8 mouse cellular contexts compared by ENCODE assay signal in the genomic region with DNA sequence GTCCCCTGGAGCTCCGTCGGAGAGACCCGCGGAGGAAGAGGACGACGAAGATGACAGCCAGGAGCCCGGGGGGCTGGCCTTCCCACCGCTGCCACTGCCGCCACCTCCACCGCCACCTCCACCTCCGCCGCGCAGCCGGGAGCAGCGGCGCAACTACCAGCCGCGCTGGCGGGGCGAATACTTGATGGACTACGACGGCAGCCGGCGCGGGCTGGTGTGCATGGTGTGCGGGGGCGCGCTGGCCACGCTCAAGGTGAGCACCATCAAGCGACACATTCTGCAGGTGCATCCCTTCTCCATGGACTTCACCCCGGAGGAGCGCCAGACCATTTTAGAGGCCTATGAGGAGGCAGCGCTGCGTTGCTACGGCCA. TPM values are rescaled to one million over a fixed set of nuclear protein-coding genes. Genes with fewer than 3 reads are reported as not detected.
DNase-seq lines count a peak whose midpoint lies in the region; ATAC-seq and TF ChIP-seq lines count a peak whose summit lies in the region.

No protein-coding gene starts in this region.

- ATAC-seq in heart, embryonic 13.5 days (ENCODE audit: extremely low read depth, insufficient number of reproducible peaks, low FRiP score, low TSS enrichment) = no peak
- ATAC-seq in hindbrain, embryonic 13.5 days (ENCODE audit: low FRiP score) = no peak
- no peak for ATAC-seq in midbrain, embryonic 12.5 days (ENCODE audit: low FRiP score, low read depth)
- ATAC-seq in megakaryocyte progenitor cell, adult 5-6 weeks (replicated peaks; ENCODE audit: poor library complexity) = no peak

- DNase-seq in heart, postnatal 25 days (ENCODE audit: low spot score) = no peak
- no peak for DNase-seq in adipocyte (ENCODE audit: low spot score)
- no peak for DNase-seq in adrenal gland, adult (ENCODE audit: inconsistent age in 2 of 2, low spot score in 1 of 2)

- peak overlapping the region; percentile 73 for H3K9ac ChIP-seq in heart, embryonic 13.5 days
- H3K9ac ChIP-seq in hindbrain, embryonic 13.5 days = peak overlapping the region; percentile 98
- H3K9ac ChIP-seq in midbrain, embryonic 12.5 days (replicated peaks) = peak overlapping the region; percentile 100

- WGBS in heart, embryonic 13.5 days = 15% methylated on average over 35 of the region's 35 CpGs
- 4% methylated on average over 35 of the region's 35 CpGs for WGBS in hindbrain, embryonic 13.5 days
- WGBS in midbrain, embryonic 12.5 days = 6% methylated on average over 34 of the region's 35 CpGs

- H3K27me3 ChIP-seq in heart, embryonic 13.5 days (replicated peaks) = no peaks in the 10 kb centered on the region
- no peaks in the 10 kb centered on the region for H3K27me3 ChIP-seq in hindbrain, embryonic 13.5 days
- H3K27me3 ChIP-seq in midbrain, embryonic 12.5 days = no peaks in the 10 kb centered on the region

- intact Hi-C loops in heart, postnatal 25 days (cut with DNase I) = loop anchor here (5.0 kb wide), 1 partner anchor 185 kb away; no protein-coding TSS in a partner anchor

- H3K9me3 ChIP-seq in heart, embryonic 13.5 days = no peaks in the 10 kb centered on the region
- no peaks in the 10 kb centered on the region for H3K9me3 ChIP-seq in hindbrain, embryonic 13.5 days
- no peaks in the 10 kb centered on the region for H3K9me3 ChIP-seq in midbrain, embryonic 12.5 days

- H3K4me3 ChIP-seq in heart, embryonic 13.5 days = peak overlapping the region; percentile 31
- peak overlapping the region; percentile 26 for H3K4me3 ChIP-seq in cortical plate, adult 2 months (ENCODE audit: insufficient read depth, low read length)
- H3K4me3 ChIP-seq in hindbrain, embryonic 13.5 days = peak overlapping the region; percentile 85
- peak overlapping the region; percentile 40 for H3K4me3 ChIP-seq in midbrain, embryonic 12.5 days

- H3K4me2 ChIP-seq in heart, embryonic 13.5 days = peak overlapping the region; percentile 60
- peak overlapping the region; percentile 85 for H3K4me2 ChIP-seq in hindbrain, embryonic 13.5 days
- H3K4me2 ChIP-seq in midbrain, embryonic 12.5 days (replicated peaks) = peak overlapping the region; percentile 80

- no peak for TF ChIP-seq CTCF in cortical plate, adult 2 months (IDR thresholded peaks at IDR 0.05; ENCODE audit: extremely low read depth, insufficient read depth, low read length)

- TF ChIP-seq POLR2A in cortical plate, adult 2 months (IDR thresholded peaks at IDR 0.05; ENCODE audit: extremely low read depth, insufficient read depth, low read length) = no peak

- H3K36me3 ChIP-seq in heart, embryonic 13.5 days = peaks cover 78% of the 10 kb centered on the region
- H3K36me3 ChIP-seq in hindbrain, embryonic 13.5 days = peaks cover 60% of the 10 kb centered on the region
- peaks cover 64% of the 10 kb centered on the region for H3K36me3 ChIP-seq in midbrain, embryonic 12.5 days

- H3K27ac ChIP-seq in heart, embryonic 13.5 days (replicated peaks) = peak overlapping the region; percentile 74
- H3K27ac ChIP-seq in cortical plate, adult 2 months (ENCODE audit: insufficient read depth, low read length) = no peak overlapping the region
- peak overlapping the region; percentile 99 for H3K27ac ChIP-seq in hindbrain, embryonic 13.5 days
- peak overlapping the region; percentile 79 for H3K27ac ChIP-seq in midbrain, embryonic 12.5 days (replicated peaks)

- peaks cover 73% of the 10 kb centered on the region for H3K4me1 ChIP-seq in heart, embryonic 13.5 days
- peaks cover 3% of the 10 kb centered on the region for H3K4me1 ChIP-seq in cortical plate, adult 2 months (ENCODE audit: control insufficient read depth, insufficient read depth, low read length)
- H3K4me1 ChIP-seq in hindbrain, embryonic 13.5 days (replicated peaks) = peaks cover 70% of the 10 kb centered on the region
- H3K4me1 ChIP-seq in midbrain, embryonic 12.5 days = peaks cover 64% of the 10 kb centered on the region

RNA-seq across cellular contexts. Expression of a gene that starts 5.2 kb away (rescaled TPM):
- 3.5 and 3.7 TPM in 2 replicates for polyA plus RNA-seq in heart, embryonic 13.5 days (2015; fragmentation: Nextera tagmentation; extraction: Ambion mirVana)
- 10 to 100 TPM; 15.8 to 18.7 TPM for total RNA-seq in heart, postnatal 25 days (2021)
- polyA plus RNA-seq in cortical plate, adult 2 months (2012; rRNA removed) = 26.7 and 32.9 TPM in 2 replicates
- 17.7 and 18.0 TPM in 2 replicates for polyA plus RNA-seq in hindbrain, embryonic 13.5 days (2015; fragmentation: Nextera tagmentation; extraction: Ambion mirVana)
- 15.4 and 17.4 TPM in 2 replicates for polyA plus RNA-seq in midbrain, embryonic 12.5 days (2016; fragmentation: Nextera tagmentation; extraction: Ambion mirVana)
- 1.5 and 2.3 TPM in 2 replicates for total RNA-seq in megakaryocyte progenitor cell, adult 5-6 weeks (2015)
- 1.4 and 3.2 TPM in 2 replicates for total RNA-seq in megakaryocyte progenitor cell, adult 5-6 weeks (2017)

RNA-seq across cellular contexts. Expression of a gene that starts 39.8 kb away (rescaled TPM):
- 18.8 and 22.3 TPM in 2 replicates for polyA plus RNA-seq in heart, embryonic 13.5 days (2015; fragmentation: Nextera tagmentation; extraction: Ambion mirVana)
- 10 to 100 TPM; 14.1 to 17.5 TPM for total RNA-seq in heart, postnatal 25 days (2021)
- polyA plus RNA-seq in cortical plate, adult 2 months (2012; rRNA removed) = 22.6 and 22.8 TPM in 2 replicates
- polyA plus RNA-seq in hindbrain, embryonic 13.5 days (2015; fragmentation: Nextera tagmentation; extraction: Ambion mirVana) = 34.0 and 42.7 TPM in 2 replicates
- polyA plus RNA-seq in midbrain, embryonic 12.5 days (2016; fragmentation: Nextera tagmentation; extraction: Ambion mirVana) = 44.0 and 48.3 TPM in 2 replicates
- 7.6 and 8.1 TPM in 2 replicates for total RNA-seq in megakaryocyte progenitor cell, adult 5-6 weeks (2015)
- 2.6 and 3.6 TPM in 2 replicates for total RNA-seq in megakaryocyte progenitor cell, adult 5-6 weeks (2017)

Comparison
In these comparisons a context has a peak if more than half of its experiments do, and no peak if none do; other contexts are left out.
1. H3K4me3 ChIP-seq: peak in every context shown above with its lines; median percentile 85 in hindbrain, embryonic 13.5 days; 40 in midbrain, embryonic 12.5 days; 31 in heart, embryonic 13.5 days; 26 in cortical plate, adult 2 months.